Mouse (Mus musculus) cerebellum, adult 2 months (tissue): ENCODE measurements around the gene Syne2. TPM values are rescaled to one million over a fixed set of nuclear protein-coding genes. Genes with fewer than 3 reads are reported as not detected.

Experiments
- DNase-seq, 2 experiments: peaks; one replicate each; pipeline ENCODE4 v3.0.0; 2021
- H3K27ac ChIP-seq: fragments of 200-500 bp; 2 replicates; pipeline ENCODE4 v1.5.1; 2012; ENCODE audit warnings: low read length, control low read depth, inconsistent platforms; ENCODE audit not compliant: insufficient read depth
- H3K27me3 ChIP-seq: fragments of 200-500 bp; 2 replicates; pipeline ENCODE4 v1.6.1; 2012; ENCODE audit warnings: inconsistent platforms, mild to moderate bottlenecking, low read length, moderate library complexity; ENCODE audit not compliant: control insufficient read depth, insufficient read depth
- H3K4me1 ChIP-seq: fragments of 200-500 bp; 2 replicates; pipeline ENCODE4 v1.6.1; 2011; ENCODE audit warnings: low read length; ENCODE audit not compliant: control insufficient read depth, insufficient read depth
- H3K4me3 ChIP-seq: fragments of 200-500 bp; replicated peaks from 2 replicates; pipeline ENCODE3; 2011; ENCODE audit warnings: mild to moderate bottlenecking, low read depth, low read length, control low read depth; ENCODE audit not compliant: insufficient read depth
- CTCF ChIP-seq: fragments of 200-500 bp; IDR thresholded peaks from 2 replicates; pipeline ENCODE4 v1.5.1; 2011; ENCODE audit warnings: low read depth, mild to moderate bottlenecking, control low read depth, low read length, moderate library complexity, borderline replicate concordance; ENCODE audit not compliant: insufficient read depth
- POLR2A ChIP-seq: fragments of 200-500 bp; IDR thresholded peaks from 2 replicates; pipeline ENCODE4 v1.6.1; 2011; ENCODE audit warnings: low read length, control low read depth, borderline replicate concordance; ENCODE audit not compliant: insufficient read depth
- WGBS: fragments of 180-500 bp; shearing (Covaris S2); methylation state at CpG from one replicate; pipeline ENCODE4 v1.1.7; 2018; 5-methylcytosine and 5-hydroxymethylcytosine counted together
- polyA plus RNA-seq: library from polyadenylated mRNA; depleted of rRNA; stranded (reverse); fragments of >200 nt; gene quantifications from 2 replicates; pipeline ENCODE4 v1.2.3, GENCODE M21; 2012

Gene Syne2
- polyA plus RNA-seq, 1 experiment, result 39.3 TPM

DNA sequence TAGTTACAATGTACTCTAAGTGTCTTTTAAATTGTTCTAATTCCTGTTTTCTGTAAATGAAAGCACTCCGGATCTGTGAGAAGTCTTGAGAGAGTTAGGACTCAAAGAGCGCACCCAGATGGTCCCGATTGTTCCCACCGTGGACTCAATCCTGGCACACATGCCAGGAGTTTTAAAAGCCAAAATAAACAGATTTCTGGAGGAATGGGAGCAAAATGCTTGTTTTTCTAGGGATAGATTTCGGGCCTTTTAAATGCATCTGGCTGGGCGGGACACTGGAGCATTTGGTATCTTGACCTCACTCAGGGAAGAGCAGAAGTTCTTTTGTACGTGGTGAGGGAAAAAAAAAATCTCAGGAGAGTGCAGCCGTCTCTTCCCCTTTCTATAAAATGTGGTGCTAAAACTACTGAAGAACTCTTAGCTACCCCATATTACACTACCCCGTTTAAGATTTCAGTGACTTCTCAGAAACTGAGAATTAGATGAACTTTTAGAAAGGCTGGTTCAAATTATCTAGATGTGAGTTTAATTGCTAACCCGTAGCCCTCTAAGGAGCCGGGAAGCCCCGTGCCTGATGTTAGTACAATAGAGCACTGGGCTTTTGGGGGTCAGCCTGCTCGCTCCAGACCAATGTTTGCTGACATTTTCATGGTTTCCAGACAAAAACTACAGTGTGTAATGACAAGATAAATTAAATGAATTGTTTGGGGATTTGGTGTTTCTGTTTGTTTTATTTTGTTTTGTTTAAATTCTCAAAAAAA, 255.3 kb downstream of the Syne2 start:
- Histone ChIP-seq H3K4me3 (no peak overlapping the region), H3K27ac (no peak overlapping the region)
- 50% methylated on average over 13 of the region's 13 CpGs for WGBS

DNA sequence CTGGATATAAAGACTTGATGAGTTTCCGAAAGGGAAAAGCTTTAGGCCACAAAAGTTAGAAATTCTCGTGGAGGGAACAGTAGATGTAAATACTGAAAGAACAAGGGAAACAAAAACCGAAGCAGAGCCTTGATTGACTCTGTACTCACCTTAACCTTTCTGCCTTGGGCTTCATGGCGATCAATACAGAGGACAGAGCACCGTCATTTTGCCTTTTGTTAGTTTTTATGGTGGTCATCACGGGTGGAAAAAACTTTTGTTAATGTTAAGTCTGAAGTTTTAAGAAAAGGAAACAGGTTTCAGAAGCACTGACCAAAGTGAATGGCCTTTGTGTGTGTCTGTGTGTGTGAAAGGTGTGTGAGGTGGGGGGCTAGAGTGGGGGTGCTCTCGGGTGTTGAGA, 256.0 kb downstream of the Syne2 start:
- Histone ChIP-seq H3K27ac (no peak overlapping the region), H3K4me3 (no peak overlapping the region), H3K4me1 (no peaks in the 10 kb centered on the region), H3K27me3 (no peaks in the 10 kb centered on the region)
- no peak for DNase-seq
- TF ChIP-seq POLR2A, result no peak
- WGBS, result 83% methylated on average over 7 of the region's 7 CpGs

More for the DNA sequence above, 255.3 kb downstream of the Syne2 start:
- no peak for DNase-seq
- Histone ChIP-seq H3K27me3 (no peaks in the 10 kb centered on the region), H3K4me1 (no peaks in the 10 kb centered on the region)
- TF ChIP-seq POLR2A (no peak), CTCF (no peak)

DNA sequence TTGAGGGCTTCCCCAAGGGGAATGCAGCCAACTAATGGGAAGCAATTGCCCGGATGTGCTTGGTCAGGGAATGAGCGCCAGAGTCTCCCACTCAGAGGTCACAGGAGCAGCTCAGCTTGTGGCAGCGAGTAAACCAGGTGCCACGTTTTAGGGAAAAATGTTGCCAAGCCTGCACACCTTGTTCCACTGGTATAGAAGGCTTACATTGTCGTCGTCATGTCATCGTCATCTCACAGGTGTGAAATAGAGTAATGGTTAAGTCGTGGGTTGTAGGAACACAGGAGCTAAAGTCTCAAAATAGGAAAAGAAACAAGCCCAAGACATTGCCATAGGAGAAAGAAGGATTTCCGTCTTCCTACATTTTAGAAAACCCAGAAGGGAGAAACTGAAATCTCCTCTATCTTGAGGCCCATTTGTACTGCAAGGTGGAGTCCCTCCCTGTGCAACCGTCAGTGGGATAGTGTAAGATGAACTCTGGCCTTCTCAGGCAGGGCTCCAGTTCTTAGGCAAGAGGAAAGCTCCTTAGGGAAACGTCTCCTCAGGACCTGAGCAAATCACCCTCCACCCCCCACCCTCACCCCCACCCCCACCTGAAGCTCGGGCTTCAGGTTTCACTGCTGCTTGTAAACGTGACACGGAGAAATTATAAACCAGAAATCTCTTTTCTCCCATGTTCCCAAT, 263.1 kb downstream of the Syne2 start:
- peak; percentile 29 for DNase-seq
- 50% methylated on average over 14 of the region's 14 CpGs for WGBS
- H3K4me1 ChIP-seq, result peaks cover 12% of the 10 kb centered on the region
- TF ChIP-seq POLR2A (no peak), CTCF (no peak)
- no peaks in the 10 kb centered on the region for H3K27me3 ChIP-seq
- peak overlapping the region; percentile 85 for H3K27ac ChIP-seq
- H3K4me3 ChIP-seq, result peak overlapping the region; percentile 85

DNA sequence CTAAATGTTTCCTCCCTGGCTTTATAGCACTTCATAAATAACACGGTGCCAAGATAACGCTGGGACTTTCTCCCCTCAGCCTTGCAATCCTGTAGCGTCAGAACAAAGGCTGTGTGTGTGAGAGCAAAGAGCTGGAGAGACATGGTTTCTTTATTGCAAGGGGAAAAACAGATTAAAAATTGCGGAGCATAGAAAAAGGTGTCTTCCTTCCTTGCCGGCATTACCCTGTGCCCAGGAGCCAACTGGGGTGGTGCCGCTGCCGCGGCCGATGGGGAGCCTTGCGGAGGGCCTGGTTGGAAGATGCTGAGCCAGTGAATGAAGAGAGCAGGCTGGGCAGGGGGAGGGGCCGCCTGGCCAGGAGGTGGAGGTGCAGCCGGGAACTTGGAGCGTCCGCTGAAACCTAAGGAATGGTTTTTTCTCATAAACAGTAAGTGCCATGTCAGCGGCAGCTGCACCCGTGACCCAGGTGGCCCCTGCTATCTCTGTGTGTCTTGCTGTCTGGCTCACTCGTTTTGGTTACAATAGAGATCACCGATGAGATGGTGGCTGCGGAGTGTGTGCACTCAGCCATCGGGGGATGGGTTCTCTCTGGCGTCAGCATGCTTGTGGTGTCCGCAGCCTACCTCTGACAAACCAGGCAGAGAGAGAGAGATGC, 263.8 kb downstream of the Syne2 start:
- H3K27ac ChIP-seq, result peak overlapping the region; percentile 85
- H3K4me1 ChIP-seq, result peaks cover 12% of the 10 kb centered on the region
- peak; percentile 92 to 93 for DNase-seq
- no peaks in the 10 kb centered on the region for H3K27me3 ChIP-seq
- peak; percentile 62; the same call in 1 of the 2 replicates for TF ChIP-seq POLR2A
- TF ChIP-seq CTCF, result no peak; the same call in 1 of the 2 replicates
- peak overlapping the region; percentile 85 for H3K4me3 ChIP-seq
- 2% methylated on average over 22 of the region's 22 CpGs for WGBS

DNA sequence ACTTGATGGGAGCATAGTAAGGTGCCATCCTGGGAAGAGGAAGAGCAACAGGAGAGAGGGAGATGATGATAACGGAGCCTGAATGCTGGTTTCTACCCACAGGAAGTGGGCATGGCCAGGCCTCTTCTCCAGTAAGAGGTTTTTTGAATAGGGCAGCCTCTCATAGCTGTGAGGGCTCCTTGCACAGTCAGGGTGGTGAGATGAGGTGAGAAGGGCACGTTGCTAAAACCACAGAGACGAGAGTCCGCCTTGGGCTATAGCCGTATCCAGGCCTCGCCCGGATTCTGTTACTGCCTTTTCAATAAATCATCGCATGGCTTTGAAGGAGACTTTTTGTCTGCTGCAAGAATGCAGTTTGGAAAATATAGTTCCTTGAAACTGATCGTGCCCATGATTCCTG, 267.1 kb downstream of the Syne2 start:
- Histone ChIP-seq H3K4me3 (no peak overlapping the region), H3K27me3 (no peaks in the 10 kb centered on the region), H3K4me1 (peaks cover 15% of the 10 kb centered on the region), H3K27ac (no peak overlapping the region)
- 91% methylated on average over 9 of the region's 9 CpGs for WGBS
- no peak for DNase-seq
- no peak for TF ChIP-seq CTCF
- TF ChIP-seq POLR2A, result no peak

DNA sequence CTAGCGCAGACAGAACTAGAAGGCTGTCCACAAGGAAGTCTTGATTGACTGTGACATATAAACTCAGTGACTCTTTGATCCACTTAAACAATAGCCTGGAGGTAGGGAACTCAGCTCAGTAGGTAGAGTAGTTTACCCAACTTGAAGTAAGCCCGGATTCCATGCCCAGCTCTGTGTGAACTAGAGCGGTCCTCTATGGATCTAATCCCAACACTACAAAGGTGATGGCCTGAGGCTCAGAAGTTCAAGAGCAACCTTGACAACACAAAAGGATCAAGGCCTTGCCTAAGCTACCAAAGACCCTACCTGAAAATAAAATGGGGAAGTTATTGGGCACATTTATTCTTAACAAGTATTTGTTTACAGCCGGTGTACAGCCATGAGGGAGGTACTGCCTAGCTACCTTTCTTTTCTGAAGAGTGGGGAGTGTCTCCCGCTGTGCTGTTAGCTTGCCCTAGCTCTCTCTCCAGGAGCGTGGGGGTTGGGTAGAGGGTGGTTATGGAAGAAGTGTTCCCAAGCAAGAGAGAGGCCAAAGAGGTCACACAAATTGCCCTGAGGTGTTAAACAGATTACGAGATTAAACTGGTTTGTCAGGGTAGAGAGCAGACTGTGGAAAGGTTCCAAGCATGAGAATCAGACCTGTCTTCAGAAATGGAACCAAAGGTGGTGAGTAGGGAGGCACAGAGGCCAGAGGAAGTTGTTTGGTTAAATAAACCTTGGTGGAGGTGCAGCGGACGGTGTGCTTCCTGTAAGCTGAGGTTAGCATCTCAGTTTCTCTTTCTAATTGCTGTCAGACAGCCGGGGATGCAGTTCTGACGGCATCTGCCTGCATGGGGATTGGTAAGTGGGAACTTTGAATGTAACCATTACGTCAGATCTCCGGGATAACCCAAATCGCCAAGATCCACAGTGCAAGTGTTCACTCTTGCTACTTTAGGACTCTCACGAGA, 268.3 kb downstream of the Syne2 start:
- H3K4me3 ChIP-seq, result no peak overlapping the region
- no peak for DNase-seq
- TF ChIP-seq CTCF, result no peak
- TF ChIP-seq POLR2A, result no peak
- 88% methylated on average over 15 of the region's 15 CpGs for WGBS
- H3K4me1 ChIP-seq, result peaks cover 15% of the 10 kb centered on the region
- H3K27ac ChIP-seq, result no peak overlapping the region
- H3K27me3 ChIP-seq, result no peaks in the 10 kb centered on the region

DNA sequence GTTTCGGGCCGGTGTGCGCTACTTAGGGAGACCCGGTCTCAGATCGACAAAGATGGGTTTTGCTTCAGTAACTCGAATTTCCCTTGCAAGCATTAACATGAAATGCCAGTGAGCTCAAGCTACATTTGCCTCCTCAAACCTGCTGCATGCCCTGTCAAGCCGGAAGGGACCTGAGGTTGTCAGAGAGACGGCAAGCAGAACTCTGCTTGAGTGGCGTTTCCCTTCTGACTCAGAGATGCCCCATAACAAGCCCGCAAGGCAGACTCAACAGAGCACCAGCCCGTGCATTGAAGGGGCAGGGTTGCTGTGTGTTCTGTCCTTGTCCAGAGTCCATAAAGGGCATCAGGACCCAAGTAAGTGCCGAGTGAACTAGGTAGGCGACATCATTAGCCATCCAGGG, 269.1 kb downstream of the Syne2 start:
- 89% methylated on average over 13 of the region's 13 CpGs for WGBS
- H3K27me3 ChIP-seq, result no peaks in the 10 kb centered on the region
- no peak overlapping the region for H3K27ac ChIP-seq
- no peak for DNase-seq
- TF ChIP-seq CTCF (no peak), POLR2A (no peak)
- H3K4me3 ChIP-seq, result no peak overlapping the region
- H3K4me1 ChIP-seq, result peaks cover 15% of the 10 kb centered on the region
